Mouse (Mus musculus) liver, embryonic 11.5 days (tissue): ENCODE results near the gene Pikfyve. TPM values are rescaled to one million over a fixed set of nuclear protein-coding genes. Genes with fewer than 3 reads are reported as not detected.

Experiments
- ATAC-seq: fragments of 200-750 bp; cut with Nextera tagmentation; replicated peaks from 2 replicates; pipeline ENCODE4 v1.8.0; 2017; ENCODE audit warnings: moderate number of reproducible peaks, mild to moderate bottlenecking, moderate TSS enrichment, moderate library complexity; ENCODE audit not compliant: low FRiP score
- DNase-seq: peaks from one replicate; pipeline ENCODE4 v3.0.0-alpha.2; 2017; ENCODE audit warnings: low spot score
- H3K27ac ChIP-seq: fragments of 300-500 bp; sonication (generic); 2 replicates; pipeline ENCODE4 v1.5.1; 2014; ENCODE audit warnings: mild to moderate bottlenecking, low read depth, low read length, control low read depth
- H3K27me3 ChIP-seq: fragments of 300-500 bp; sonication (generic); replicated peaks from 2 replicates; pipeline ENCODE4 v1.6.1; 2014; ENCODE audit warnings: low read length, mixed read lengths; ENCODE audit not compliant: control insufficient read depth, insufficient read depth
- H3K36me3 ChIP-seq: fragments of 300-500 bp; sonication (generic); 2 replicates; pipeline ENCODE4 v1.6.1; 2014; ENCODE audit warnings: mild to moderate bottlenecking, low read length, moderate library complexity, mixed read lengths; ENCODE audit not compliant: control insufficient read depth, insufficient read depth
- H3K4me1 ChIP-seq: fragments of 300-500 bp; sonication (generic); replicated peaks from 2 replicates; pipeline ENCODE4 v1.6.1; 2014; ENCODE audit warnings: low read length, mixed read lengths; ENCODE audit not compliant: control insufficient read depth, insufficient read depth
- H3K4me2 ChIP-seq: fragments of 300-500 bp; sonication (generic); 2 replicates; pipeline ENCODE4 v1.6.1; 2014; ENCODE audit warnings: mild to moderate bottlenecking, control low read depth, moderate library complexity
- H3K4me3 ChIP-seq: fragments of 300-500 bp; sonication (generic); 2 replicates; pipeline ENCODE4 v1.5.1; 2014; ENCODE audit warnings: low read depth, low read length, control low read depth
- H3K9ac ChIP-seq: fragments of 300-500 bp; sonication (generic); 2 replicates; pipeline ENCODE4 v1.6.1; 2014; ENCODE audit warnings: low read depth, low read length, control low read depth
- H3K9me3 ChIP-seq: fragments of 300-500 bp; sonication (generic); 2 replicates; pipeline ENCODE4 v1.6.1; 2016; ENCODE audit warnings: low read length, inconsistent platforms, mixed read lengths; ENCODE audit not compliant: control insufficient read depth
- whole genome bisulfite sequencing: fragments of 180-500 bp; shearing (Covaris S2); extraction: QIAGEN DNeasy Blood & Tissue Kit; methylation state at CpG from one replicate; pipeline ENCODE4 v1.1.7; 2014; 5-methylcytosine and 5-hydroxymethylcytosine counted together
- polyA plus RNA-seq: library from polyadenylated mRNA; unstranded; fragments of >200 nt; fragmentation: Nextera tagmentation; extraction: Ambion mirVana; gene quantifications from 2 replicates; pipeline ENCODE4 v1.2.1, GENCODE M21; 2014

Pikfyve gene
- polyA plus RNA-seq, 1 experiment from 2014 or later: 10.7 TPM

GRCm38 (mm10) chr1:65178902-65179432 lies 7.5 kb upstream of the Pikfyve start:
- Histone ChIP-seq H3K4me2 (peak overlapping the region; percentile 82), H3K27me3 (no peaks in the 10 kb centered on the region), H3K9ac (peak overlapping the region; percentile 77), H3K4me1 (peaks cover 11% of the 10 kb centered on the region), H3K27ac (peak overlapping the region; percentile 97), H3K9me3 (no peaks in the 10 kb centered on the region), H3K36me3 (no peaks in the 10 kb centered on the region; the same call in 1 of the 2 replicates), H3K4me3 (peak overlapping the region; percentile 72)
- ATAC-seq (peak; percentile 85), DNase-seq (peak; percentile 94)
- under 1% methylated on average over 39 of the region's 39 CpGs for WGBS

- Histone ChIP-seq H3K4me1 (peaks cover 11% of the 10 kb centered on the region), H3K9me3 (no peaks in the 10 kb centered on the region), H3K27ac (peak overlapping the region; percentile 97; the same call in 1 of the 2 replicates), H3K4me3 (peak overlapping the region; percentile 72), H3K9ac (peak overlapping the region; percentile 50), H3K27me3 (no peaks in the 10 kb centered on the region), H3K4me2 (peak overlapping the region; percentile 82), H3K36me3 (no peaks in the 10 kb centered on the region; the same call in 1 of the 2 replicates)
- DNase-seq (no peak), ATAC-seq (no peak)
- WGBS: 3% methylated on average over 11 of the region's 11 CpGs
Observed at GRCm38 (mm10) chr1:65179634-65180249, 6.7 kb upstream of the Pikfyve start.

GRCm38 (mm10) chr1:65181459-65181858 lies 5.0 kb upstream of the Pikfyve start:
- Histone ChIP-seq H3K4me2 (no peak overlapping the region), H3K4me1 (peaks cover 17% of the 10 kb centered on the region), H3K27me3 (no peaks in the 10 kb centered on the region), H3K9ac (no peak overlapping the region), H3K36me3 (no peaks in the 10 kb centered on the region), H3K4me3 (no peak overlapping the region), H3K27ac (no peak overlapping the region), H3K9me3 (no peaks in the 10 kb centered on the region)
- no peak for ATAC-seq
- no peak for DNase-seq
- 45% methylated on average over 5 of the region's 5 CpGs for WGBS

GRCm38 (mm10) chr1:65183994-65184393 lies 2.5 kb upstream of the Pikfyve start:
- Histone ChIP-seq H3K9me3 (no peaks in the 10 kb centered on the region), H3K36me3 (no peaks in the 10 kb centered on the region), H3K9ac (no peak overlapping the region), H3K4me2 (no peak overlapping the region), H3K27ac (no peak overlapping the region), H3K4me1 (peaks cover 12% of the 10 kb centered on the region), H3K4me3 (no peak overlapping the region), H3K27me3 (no peaks in the 10 kb centered on the region)
- WGBS: 77% methylated on average over 2 of the region's 2 CpGs
- DNase-seq: no peak
- ATAC-seq: no peak

DNA sequence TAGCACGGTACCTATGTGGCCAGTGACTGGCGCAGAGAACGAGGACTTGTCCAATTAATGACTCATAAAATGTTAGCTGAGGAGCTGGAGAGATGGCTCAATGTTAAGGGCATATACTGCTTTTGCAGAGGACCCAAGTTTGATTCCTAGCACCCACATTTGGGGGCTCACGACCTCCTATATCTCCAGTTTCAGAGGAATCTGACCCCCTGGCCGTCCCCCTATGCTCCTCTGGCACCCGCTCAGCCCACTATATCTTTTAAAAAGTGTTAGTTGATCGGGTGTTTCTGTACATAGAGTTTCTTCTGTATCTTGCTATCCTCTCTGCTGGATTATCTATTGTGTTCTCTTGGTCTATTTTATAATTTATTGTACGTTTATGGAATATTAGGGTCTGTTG lies 1.5 kb upstream of the Pikfyve start:
- no peak for ATAC-seq
- Histone ChIP-seq H3K9me3 (no peaks in the 10 kb centered on the region), H3K4me3 (no peak overlapping the region), H3K27ac (no peak overlapping the region), H3K36me3 (no peaks in the 10 kb centered on the region), H3K4me1 (peaks cover 12% of the 10 kb centered on the region), H3K4me2 (peak overlapping the region; percentile 92; the same call in 1 of the 2 replicates), H3K27me3 (no peaks in the 10 kb centered on the region), H3K9ac (no peak overlapping the region)
- no peak for DNase-seq
- WGBS: 82% methylated on average over 8 of the region's 8 CpGs

- no peak for ATAC-seq
- 27% methylated on average over 12 of the region's 12 CpGs for WGBS
- Histone ChIP-seq H3K36me3 (no peaks in the 10 kb centered on the region), H3K9ac (peak overlapping the region; percentile 39), H3K4me2 (peak overlapping the region; percentile 92), H3K9me3 (no peaks in the 10 kb centered on the region), H3K27me3 (no peaks in the 10 kb centered on the region), H3K4me3 (peak overlapping the region; percentile 73), H3K27ac (no peak overlapping the region), H3K4me1 (peaks cover 12% of the 10 kb centered on the region)
- DNase-seq: no peak
Observed at GRCm38 (mm10) chr1:65185524-65186205, 818 bp upstream of the Pikfyve start.

- ATAC-seq: no peak; the same call in 1 of the 2 replicates
Observed at GRCm38 (mm10) chr1:65187074-65187430, 569 bp downstream of the Pikfyve start.

DNA sequence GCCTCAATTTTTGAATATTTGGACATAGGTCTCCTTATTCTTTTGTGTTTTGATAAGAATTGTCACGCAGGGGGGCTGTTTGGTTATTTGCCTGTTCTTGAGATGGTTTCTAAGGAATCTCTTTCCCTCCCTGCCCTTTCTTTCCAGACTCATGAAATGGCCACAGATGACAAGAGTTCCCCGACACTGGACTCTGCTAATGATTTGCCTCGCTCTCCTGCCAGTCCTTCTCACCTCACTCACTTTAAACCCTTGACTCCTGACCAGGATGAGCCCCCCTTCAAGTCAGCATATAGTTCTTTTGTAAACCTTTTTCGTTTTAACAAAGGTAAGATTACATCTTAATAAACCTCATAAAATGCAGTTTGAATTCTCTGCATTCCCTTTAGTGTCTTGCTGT lies 3.7 kb downstream of the Pikfyve start:
- Histone ChIP-seq H3K9me3 (no peaks in the 10 kb centered on the region), H3K4me1 (peaks cover 12% of the 10 kb centered on the region), H3K27me3 (no peaks in the 10 kb centered on the region), H3K36me3 (no peaks in the 10 kb centered on the region; the same call in 1 of the 2 replicates), H3K9ac (no peak overlapping the region), H3K4me3 (no peak overlapping the region), H3K27ac (no peak overlapping the region), H3K4me2 (no peak overlapping the region)
- DNase-seq (no peak), ATAC-seq (no peak)
- WGBS: 89% methylated on average over 4 of the region's 4 CpGs

More at GRCm38 (mm10) chr1:65187074-65187430, 569 bp downstream of the Pikfyve start:
- H3K36me3 ChIP-seq: no peaks in the 10 kb centered on the region
- no peaks in the 10 kb centered on the region for H3K27me3 ChIP-seq
- no peaks in the 10 kb centered on the region for H3K9me3 ChIP-seq
- peak overlapping the region; percentile 72 for H3K27ac ChIP-seq
- 0% methylated on average over 6 of the region's 6 CpGs for WGBS
- H3K9ac ChIP-seq: peak overlapping the region; percentile 74
- H3K4me1 ChIP-seq: peaks cover 12% of the 10 kb centered on the region
- DNase-seq: no peak
- H3K4me3 ChIP-seq: peak overlapping the region; percentile 73
- H3K4me2 ChIP-seq: peak overlapping the region; percentile 92
